Mouse (Mus musculus): ENCODE data around the gene Ran.

GRCm38 (mm10) chr5:129008008-129008407, 11.9 kb upstream of the Ran start:
- TF ChIP-seq CTCF (IDR thresholded peaks at IDR 0.05; ENCODE audit: borderline replicate concordance, extremely low read depth, insufficient read depth, insufficient read length) = no peak
- TF ChIP-seq POLR2A (IDR thresholded peaks at IDR 0.05; ENCODE audit: borderline replicate concordance, extremely low read depth, insufficient read depth, insufficient read length, poor library complexity, severe bottlenecking) = no peak
